Mouse (Mus musculus) erythroblast, embryonic 14.5 days (primary cell): Measurements from ENCODE around the gene Hist1h2bk.

Experiments
- GATA1 ChIP-seq: IDR thresholded peaks from 2 replicates; pipeline ENCODE4 v1.6.1; 2012; ENCODE audit warnings: low read length, inconsistent platforms, mixed read lengths
- TAL1 ChIP-seq: IDR thresholded peaks from 3 replicates; pipeline ENCODE4 v1.6.1; 2012; ENCODE audit warnings: low read length, inconsistent platforms, mixed read lengths

DNA sequence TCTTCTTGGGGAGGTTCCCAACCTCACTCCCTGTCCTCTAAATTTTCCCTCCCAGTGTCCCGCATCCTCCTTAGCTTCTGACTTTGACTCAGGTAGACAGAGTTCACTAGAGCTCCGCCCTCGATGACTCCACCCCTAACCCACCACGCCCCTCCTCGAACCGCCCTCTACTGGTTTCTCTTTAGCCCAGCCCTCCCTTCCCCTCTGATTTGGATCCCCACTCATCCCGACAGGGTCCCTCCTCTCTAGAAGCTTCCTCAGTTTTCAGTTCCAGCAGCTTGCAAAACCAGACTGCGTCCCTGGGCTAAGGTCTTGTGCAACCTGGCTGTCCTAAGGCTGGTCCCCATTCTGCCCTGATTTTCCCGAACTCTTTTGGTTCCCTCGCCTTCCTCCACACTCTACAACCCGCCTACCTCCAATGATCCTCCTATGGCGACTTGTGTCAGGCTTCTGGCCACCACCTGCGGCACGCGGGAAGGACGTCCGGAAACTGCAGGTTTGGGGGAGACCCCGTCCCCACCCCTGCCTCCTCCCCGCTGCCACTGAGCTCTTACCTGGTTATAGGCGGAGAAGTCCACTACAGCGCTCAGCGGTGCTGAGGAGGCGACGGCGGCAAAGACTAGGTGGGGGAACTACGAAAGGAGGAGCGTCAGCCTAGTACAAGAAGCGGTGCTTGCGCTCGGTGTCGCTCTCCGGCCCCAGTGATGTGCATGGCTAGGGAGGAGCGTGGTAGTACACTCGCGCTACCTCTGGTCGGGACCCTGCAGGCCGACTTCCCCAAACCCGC is 29.1 kb upstream of the Hist1h2bk start:
- TF ChIP-seq GATA1 (no peak), TAL1 (no peak)
